Mouse (Mus musculus) mesoderm, embryonic 11.5 days (tissue): ENCODE measurements around the gene Nnat.

ENCODE experiments used
- DNase-seq: peaks from one replicate; pipeline ENCODE4 v3.0.0-alpha.2; 2012; ENCODE audit warnings: low read depth, low spot score

Nnat gene

GRCm38 (mm10) chr2:157559858-157560257, at the start of gene Nnat:
Gene Nnat, plus strand, starts transcription at chr2:157560078.
- DNase-seq: peak; percentile 93

GRCm38 (mm10) chr2:157512859-157513258, 47.0 kb upstream of the Nnat start:
- no peak for DNase-seq

GRCm38 (mm10) chr2:157513737-157514208, 46.1 kb upstream of the Nnat start:
- DNase-seq: peak; percentile 46

- DNase-seq: no peak
Observed at GRCm38 (mm10) chr2:157514353-157514752, 45.5 kb upstream of the Nnat start.

- DNase-seq: no peak
Observed at GRCm38 (mm10) chr2:157517526-157517925, 42.4 kb upstream of the Nnat start.

- DNase-seq: no peak
Observed at GRCm38 (mm10) chr2:157518451-157518850, 41.4 kb upstream of the Nnat start.

GRCm38 (mm10) chr2:157519452-157519851, 40.4 kb upstream of the Nnat start:
- no peak for DNase-seq

- no peak for DNase-seq
Observed at GRCm38 (mm10) chr2:157520496-157520895, 39.4 kb upstream of the Nnat start.

GRCm38 (mm10) chr2:157522556-157522955, 37.3 kb upstream of the Nnat start:
- no peak for DNase-seq

- no peak for DNase-seq
Observed at GRCm38 (mm10) chr2:157530056-157530955, 29.6 kb upstream of the Nnat start.

- DNase-seq: no peak
Observed at GRCm38 (mm10) chr2:157531681-157532426, 28.0 kb upstream of the Nnat start.

GRCm38 (mm10) chr2:157534163-157534562, 25.7 kb upstream of the Nnat start:
- DNase-seq: no peak

GRCm38 (mm10) chr2:157536476-157537081, 23.3 kb upstream of the Nnat start:
- DNase-seq: no peak

GRCm38 (mm10) chr2:157537118-157537517, 22.8 kb upstream of the Nnat start:
- DNase-seq: no peak

- DNase-seq: no peak
Observed at GRCm38 (mm10) chr2:157540073-157540952, 19.6 kb upstream of the Nnat start.

- DNase-seq: no peak
Observed at GRCm38 (mm10) chr2:157540953-157541569, 18.8 kb upstream of the Nnat start.

GRCm38 (mm10) chr2:157541631-157542030, 18.2 kb upstream of the Nnat start:
- DNase-seq: no peak

- no peak for DNase-seq
Observed at GRCm38 (mm10) chr2:157542415-157542814, 17.5 kb upstream of the Nnat start.

GRCm38 (mm10) chr2:157544333-157544888, 15.5 kb upstream of the Nnat start:
- no peak for DNase-seq

- DNase-seq: no peak
Observed at GRCm38 (mm10) chr2:157546686-157547085, 13.2 kb upstream of the Nnat start.
